ENCODE assay signal across 8 mouse cellular contexts in the genomic region with DNA sequence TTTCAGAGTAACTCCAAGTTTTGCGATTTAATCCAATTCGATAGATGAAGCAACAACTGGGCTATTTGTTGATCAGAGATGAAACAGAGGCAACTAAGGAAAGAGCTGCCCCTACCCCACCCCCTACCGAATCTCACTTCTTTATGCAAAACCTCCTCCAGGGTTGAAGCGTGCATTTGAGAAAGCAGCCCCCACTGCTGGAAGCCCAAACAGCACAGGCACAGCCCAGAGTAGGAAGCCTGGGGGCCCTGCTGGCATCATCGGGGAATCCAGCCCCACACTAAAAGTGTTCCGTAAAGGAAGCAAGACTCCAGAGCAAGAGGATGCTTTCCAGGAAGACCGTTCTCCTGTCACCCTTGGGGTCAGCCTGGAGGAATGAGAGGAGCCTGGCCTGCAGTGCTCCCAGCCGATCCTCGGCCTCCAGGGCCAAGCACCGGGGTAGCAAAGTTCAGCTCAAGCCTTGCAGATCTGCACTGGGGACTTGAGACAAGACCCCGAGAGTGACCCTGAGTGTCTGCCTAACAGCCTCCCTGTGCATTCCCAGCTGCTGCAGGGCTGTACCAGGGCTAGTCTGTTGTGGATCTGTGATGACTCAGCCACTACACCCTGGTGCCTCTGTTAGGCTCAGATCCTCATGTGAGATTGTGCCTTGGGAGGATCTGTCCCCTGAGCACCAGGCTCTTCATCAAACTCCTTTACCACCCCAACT. TPM values are rescaled to one million over a fixed set of nuclear protein-coding genes. Genes with fewer than 3 reads are reported as not detected.
DNase-seq lines count a peak whose midpoint lies in the region; ATAC-seq and TF ChIP-seq lines count a peak whose summit lies in the region.

No protein-coding gene starts in this region.

- 25% methylated on average over 11 of the region's 11 CpGs for WGBS in liver, embryonic 11.5 days
- WGBS in liver, postnatal 0 days (ENCODE audit: insufficient replicate concordance): 70% methylated on average over 11 of the region's 11 CpGs
- WGBS in hindbrain, postnatal 0 days: 27% methylated on average over 11 of the region's 11 CpGs

- peak overlapping the region; percentile 25 for H3K4me2 ChIP-seq in liver, embryonic 11.5 days
- H3K4me2 ChIP-seq in liver, postnatal 0 days (ENCODE audit: low read depth, low read length): no peak overlapping the region
- peak overlapping the region; percentile 9; the same call in 1 of the 2 replicates for H3K4me2 ChIP-seq in hindbrain, postnatal 0 days (ENCODE audit: low read depth, low read length)
- H3K4me2 ChIP-seq in myocyte (ENCODE audit: low read depth): peak overlapping the region; percentile 15

- TF ChIP-seq EP300 in liver, postnatal 0 days (IDR thresholded peaks at IDR 0.05; ENCODE audit: low read depth): no peak

- H3K27me3 ChIP-seq in liver, embryonic 11.5 days (replicated peaks; ENCODE audit: control insufficient read depth, insufficient read depth, low read length): no peaks in the 10 kb centered on the region
- no peaks in the 10 kb centered on the region for H3K27me3 ChIP-seq in liver, postnatal 0 days (ENCODE audit: insufficient read depth, low read length)
- no peaks in the 10 kb centered on the region for H3K27me3 ChIP-seq in hindbrain, postnatal 0 days (ENCODE audit: insufficient read depth, low read length)
- H3K27me3 ChIP-seq in myocyte (ENCODE audit: control insufficient read depth, insufficient read depth, insufficient read length): no peaks in the 10 kb centered on the region

- intact Hi-C loops in left cerebral cortex, postnatal 14 days (cut with DNase I): loop anchor here (10.0 kb wide), 1 partner anchor 322 kb away; no protein-coding TSS in a partner anchor

- no peak for DNase-seq in liver, embryonic 11.5 days (ENCODE audit: low spot score)
- DNase-seq in liver, postnatal 0 days: no peak
- DNase-seq in embryo, embryonic 11 days: peak; percentile 62
- DNase-seq in hindbrain, postnatal 0 days (ENCODE audit: low spot score): no peak
- no peak for DNase-seq in thymus, postnatal 36 days
- DNase-seq in left cerebral cortex, postnatal 14 days (ENCODE audit: low spot score in 2 of 2): no peak
- no peak for DNase-seq in urinary bladder, adult 18-20 months (ENCODE audit: low spot score in 2 of 2)

- H3K4me3 ChIP-seq in liver, embryonic 11.5 days (ENCODE audit: low read depth, low read length): no peak overlapping the region; the same call in 1 of the 2 replicates
- no peak overlapping the region for H3K4me3 ChIP-seq in liver, postnatal 0 days (ENCODE audit: low read depth, low read length)
- no peak overlapping the region for H3K4me3 ChIP-seq in hindbrain, postnatal 0 days (ENCODE audit: low read length)
- no peak overlapping the region for H3K4me3 ChIP-seq in myocyte

- TF ChIP-seq POLR2A in myocyte (IDR thresholded peaks at IDR 0.05; ENCODE audit: insufficient read length, low read depth): no peak

- peaks cover 30% of the 10 kb centered on the region for H3K4me1 ChIP-seq in liver, embryonic 11.5 days (replicated peaks; ENCODE audit: control insufficient read depth, insufficient read depth, low read length)
- H3K4me1 ChIP-seq in liver, postnatal 0 days (ENCODE audit: insufficient read depth): peaks cover 3% of the 10 kb centered on the region; the same call in 1 of the 2 replicates
- peaks cover 16% of the 10 kb centered on the region for H3K4me1 ChIP-seq in hindbrain, postnatal 0 days (ENCODE audit: insufficient read depth, low read length)

- ATAC-seq in liver, embryonic 11.5 days (replicated peaks; ENCODE audit: low FRiP score): peak; percentile 68
- ATAC-seq in liver, postnatal 0 days: no peak
- 0 out of 2 replicates have a peak, but pooled peaks have one; percentile 43 for ATAC-seq in hindbrain, postnatal 0 days

- no peak overlapping the region for H3K27ac ChIP-seq in liver, embryonic 11.5 days (ENCODE audit: low read depth, low read length)
- H3K27ac ChIP-seq in liver, postnatal 0 days (ENCODE audit: low read depth): no peak overlapping the region
- no peak overlapping the region for H3K27ac ChIP-seq in hindbrain, postnatal 0 days

- TF ChIP-seq CTCF in liver, postnatal 0 days (IDR thresholded peaks at IDR 0.05; ENCODE audit: low read depth): no peak
- TF ChIP-seq CTCF in hindbrain, postnatal 0 days (IDR thresholded peaks at IDR 0.05; ENCODE audit: low read depth): no peak

- H3ac ChIP-seq in myocyte (ENCODE audit: control insufficient read depth, insufficient read length): no peak overlapping the region

- peaks cover 2% of the 10 kb centered on the region; the same call in 1 of the 2 replicates for H3K36me3 ChIP-seq in liver, embryonic 11.5 days (ENCODE audit: control insufficient read depth, insufficient read depth, low read length)
- 0 out of 2 replicates have a peak, but pooled peaks cover 12% of the 10 kb centered on the region for H3K36me3 ChIP-seq in liver, postnatal 0 days (replicated peaks; ENCODE audit: insufficient read depth, low read length)
- H3K36me3 ChIP-seq in hindbrain, postnatal 0 days (ENCODE audit: insufficient read depth, low read length): no peaks in the 10 kb centered on the region
- H3K36me3 ChIP-seq in myocyte (ENCODE audit: control insufficient read depth, insufficient read depth): peaks cover 3% of the 10 kb centered on the region

- no peaks in the 10 kb centered on the region for H3K9me3 ChIP-seq in liver, embryonic 11.5 days (ENCODE audit: control insufficient read depth, low read length)
- no peaks in the 10 kb centered on the region for H3K9me3 ChIP-seq in liver, postnatal 0 days (ENCODE audit: low read length)
- H3K9me3 ChIP-seq in hindbrain, postnatal 0 days (ENCODE audit: low read length): no peaks in the 10 kb centered on the region

- H3K9ac ChIP-seq in liver, embryonic 11.5 days (ENCODE audit: low read depth, low read length): no peak overlapping the region
- H3K9ac ChIP-seq in liver, postnatal 0 days (replicated peaks): no peak overlapping the region
- H3K9ac ChIP-seq in hindbrain, postnatal 0 days (replicated peaks; ENCODE audit: low read length): 0 out of 2 replicates have a peak overlapping the region, but pooled peaks have one; percentile 9

- peaks cover 18% of the 10 kb centered on the region for H3K79me2 ChIP-seq in myocyte (ENCODE audit: control insufficient read depth, insufficient read depth)

TF ChIP-seq in myocyte, 11 proteins besides CTCF, POLR2A, EP300 and RAD21:
- TF ChIP-seq POLR2AphosphoS2 (IDR thresholded peaks at IDR 0.05; ENCODE audit: insufficient read length, low read depth) (no peak), MYOD1 (IDR thresholded peaks at IDR 0.05; ENCODE audit: control insufficient read depth in 1 of 3, insufficient read length in 2 of 3, low read depth in 2 of 3) (peak in 2 of 3 experiments; percentile 82), MYOG (IDR thresholded peaks at IDR 0.05; ENCODE audit: control insufficient read depth in 1 of 3, insufficient read depth in 1 of 3, insufficient read length in 2 of 3, low read depth in 2 of 3) (peak in 2 of 3 experiments; percentile 71 to 91), TCF12 (IDR thresholded peaks at IDR 0.05; ENCODE audit: insufficient read depth, poor library complexity, severe bottlenecking) (no peak), SRF (IDR thresholded peaks at IDR 0.05; ENCODE audit: control insufficient read depth, insufficient read length, low read depth) (no peak)
TF ChIP-seq in myocyte: peak in this region for 2.

RNA-seq across cellular contexts. Expression of gene Pbx1, which starts 15.2 kb away (rescaled TPM):
- 14.6 and 17.0 TPM in 2 replicates for polyA plus RNA-seq in liver, embryonic 11.5 days (2014; fragmentation: Nextera tagmentation; extraction: Ambion mirVana)
- polyA plus RNA-seq in liver, postnatal 0 days (2015; fragmentation: Nextera tagmentation; extraction: Ambion mirVana): 4.0 TPM in 2 replicates
- 44.4 and 51.6 TPM in 2 replicates for total RNA-seq in hindbrain, postnatal 0 days (2014; rRNA removed)
- 33.5 and 37.6 TPM in 2 replicates for polyA plus RNA-seq in hindbrain, postnatal 0 days (2015; fragmentation: Nextera tagmentation; extraction: Ambion mirVana)
- 11.4 TPM for polyA plus RNA-seq in myocyte (2012; fragmentation: generic; extraction: Trizol)
- total RNA-seq in left cerebral cortex, postnatal 14 days (2021): 100 to 1,000 TPM; 130 to 145 TPM
